Mouse (Mus musculus): ENCODE measurements at regions not wholly inside any gene's neighbourhood (a gene's known extent, or its start where the extent isn't known, plus 50 kb on each side); places are given as distances from the start of the nearest gene placed in this dataset.

DNA sequence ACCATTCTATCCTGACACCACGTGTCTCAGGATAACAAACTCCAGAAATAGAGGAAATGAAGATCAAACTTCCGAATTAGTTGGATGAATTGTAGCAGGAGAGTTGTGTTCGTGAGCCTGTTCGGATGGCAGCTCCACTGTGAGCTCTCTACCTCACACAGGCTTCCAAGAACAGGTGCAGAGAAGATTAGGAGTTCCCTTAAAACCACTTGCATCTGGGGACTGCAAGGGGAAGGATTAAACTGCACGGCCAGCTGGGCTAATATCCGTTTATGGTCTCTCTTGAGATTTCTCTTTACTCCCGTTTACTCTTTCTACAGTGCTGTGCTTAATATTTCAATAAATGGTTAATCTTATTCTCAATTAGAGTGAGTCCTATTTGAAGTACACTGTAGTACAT lies 54.8 kb upstream of the Bank1 start:
- TF ChIP-seq HCFC1 (IDR thresholded peaks at IDR 0.05; ENCODE audit: low read depth, low read length) (no peak), ZNF384 (IDR thresholded peaks at IDR 0.05; ENCODE audit: low read depth, low read length) (no peak), POLR2AphosphoS2 (IDR thresholded peaks at IDR 0.05; ENCODE audit: low read length) (no peak), NELFE (IDR thresholded peaks at IDR 0.05; ENCODE audit: low read depth, low read length) (no peak), ETS1 (IDR thresholded peaks at IDR 0.05; ENCODE audit: low read depth, low read length) (no peak), ZKSCAN1 (IDR thresholded peaks at IDR 0.05; ENCODE audit: low read depth, low read length) (no peak), MAFK (IDR thresholded peaks at IDR 0.05; ENCODE audit: borderline replicate concordance, low read depth, low read length) (no peak), SMC3 (IDR thresholded peaks at IDR 0.05; ENCODE audit: low read depth, low read length) (no peak)
- no peak overlapping the region for H3K27ac ChIP-seq (ENCODE audit: control insufficient read depth, low read depth, low read length)
- no peak for DNase-seq (ENCODE audit: low read depth, low spot score)
- no peaks in the 10 kb centered on the region for H3K27me3 ChIP-seq (ENCODE audit: control insufficient read depth in 1 of 2, insufficient read depth in 2 of 2, low read length in 2 of 2)
- H3K4me3 ChIP-seq (ENCODE audit: control insufficient read depth in 1 of 2, insufficient read depth in 1 of 2, low read depth in 2 of 2, low read length in 2 of 2), result no peak overlapping the region
- no peaks in the 10 kb centered on the region for H3K4me1 ChIP-seq (ENCODE audit: control insufficient read depth in 1 of 2, insufficient read depth in 2 of 2, low read length in 2 of 2)
- no peaks in the 10 kb centered on the region for H3K79me2 ChIP-seq (ENCODE audit: control insufficient read depth, insufficient read depth, low read length, poor library complexity)
- no peaks in the 10 kb centered on the region for H3K9me3 ChIP-seq (replicated peaks; ENCODE audit: insufficient read depth, low read length)
- no peaks in the 10 kb centered on the region for H3K36me3 ChIP-seq (ENCODE audit: control insufficient read depth in 1 of 2, insufficient read depth in 2 of 2, low read length in 2 of 2)
- H3K9ac ChIP-seq (ENCODE audit: control insufficient read depth, low read depth, low read length, poor library complexity, severe bottlenecking), result no peak overlapping the region

DNA sequence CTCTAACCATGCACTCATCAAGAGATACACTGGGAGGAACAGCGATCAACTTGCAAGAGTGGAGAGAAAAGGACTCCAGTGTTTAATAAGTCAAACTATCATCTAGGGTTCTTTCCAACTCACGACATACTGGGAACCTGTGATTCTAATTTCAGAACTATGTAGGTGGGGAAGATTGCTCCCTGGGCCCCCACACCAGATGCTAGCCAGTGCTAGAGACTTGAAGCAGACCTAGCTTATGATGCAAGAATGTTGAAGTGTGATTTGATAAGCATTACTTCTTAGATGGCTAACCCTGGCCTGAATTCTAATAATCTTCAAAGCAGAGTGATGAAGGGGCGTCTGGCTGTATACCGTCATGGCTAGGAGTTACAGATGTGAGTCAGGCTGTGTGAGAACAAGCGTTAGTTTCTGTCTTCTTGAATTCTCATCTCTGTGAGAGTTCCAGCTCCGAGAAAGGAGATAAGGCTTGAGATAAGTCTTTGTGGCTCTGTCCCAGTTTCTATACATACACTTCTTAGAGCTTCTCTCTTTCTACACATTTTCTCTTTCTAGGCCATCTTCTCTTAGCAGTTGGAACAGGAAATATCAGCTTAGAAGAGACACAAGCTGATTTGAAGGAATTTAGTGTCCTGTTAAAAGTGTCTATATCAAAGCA lies 54.0 kb upstream of the Bank1 start:
- no peak overlapping the region for H3K4me3 ChIP-seq (ENCODE audit: control insufficient read depth in 1 of 2, insufficient read depth in 1 of 2, low read depth in 2 of 2, low read length in 2 of 2)
- H3K9ac ChIP-seq (ENCODE audit: control insufficient read depth, low read depth, low read length, poor library complexity, severe bottlenecking), result no peak overlapping the region
- H3K4me1 ChIP-seq (ENCODE audit: control insufficient read depth in 1 of 2, insufficient read depth in 2 of 2, low read length in 2 of 2), result no peaks in the 10 kb centered on the region
- DNase-seq (ENCODE audit: low read depth, low spot score), result peak; percentile 1
- no peak for TF ChIP-seq BHLHE40 (IDR thresholded peaks at IDR 0.05; ENCODE audit: borderline replicate concordance, low read depth, low read length)
- no peak for TF ChIP-seq RAD21 (IDR thresholded peaks at IDR 0.05; ENCODE audit: low read depth, low read length)
- TF ChIP-seq USF1 (IDR thresholded peaks at IDR 0.05; ENCODE audit: low read depth, low read length), result no peak
- TF ChIP-seq ZKSCAN1 (IDR thresholded peaks at IDR 0.05; ENCODE audit: low read depth, low read length), result no peak
- TF ChIP-seq MAZ (IDR thresholded peaks at IDR 0.05; ENCODE audit: low read depth, low read length), result no peak
- no peak for TF ChIP-seq GABPA (IDR thresholded peaks at IDR 0.05; ENCODE audit: low read depth, low read length)
- no peak for TF ChIP-seq TBP (IDR thresholded peaks at IDR 0.05; ENCODE audit: low read depth, low read length)
- TF ChIP-seq EP300 (IDR thresholded peaks at IDR 0.05; ENCODE audit: low read depth in 1 of 2, low read length in 2 of 2), result no peak
- TF ChIP-seq RCOR1 (IDR thresholded peaks at IDR 0.05; ENCODE audit: low read depth, low read length), result no peak
- TF ChIP-seq HCFC1 (IDR thresholded peaks at IDR 0.05; ENCODE audit: low read depth, low read length), result no peak
- TF ChIP-seq UBTF (IDR thresholded peaks at IDR 0.05; ENCODE audit: borderline replicate concordance, insufficient read depth, low read depth, low read length), result no peak
- no peak for TF ChIP-seq MYC (IDR thresholded peaks at IDR 0.05; ENCODE audit: low read depth, low read length)
- no peak for TF ChIP-seq MEF2A (IDR thresholded peaks at IDR 0.05; ENCODE audit: extremely low read depth, insufficient replicate concordance, low read depth, low read length, poor library complexity, severe bottlenecking)
- TF ChIP-seq POLR2AphosphoS2 (IDR thresholded peaks at IDR 0.05; ENCODE audit: low read length), result no peak
- TF ChIP-seq CHD2 (IDR thresholded peaks at IDR 0.05; ENCODE audit: low read length), result no peak
- H3K9me3 ChIP-seq (replicated peaks; ENCODE audit: insufficient read depth, low read length), result no peaks in the 10 kb centered on the region
- no peak overlapping the region for H3K27ac ChIP-seq (ENCODE audit: control insufficient read depth, low read depth, low read length)
- no peaks in the 10 kb centered on the region for H3K36me3 ChIP-seq (ENCODE audit: control insufficient read depth in 1 of 2, insufficient read depth in 2 of 2, low read length in 2 of 2)
- no peaks in the 10 kb centered on the region for H3K27me3 ChIP-seq (ENCODE audit: control insufficient read depth in 1 of 2, insufficient read depth in 2 of 2, low read length in 2 of 2)
- no peaks in the 10 kb centered on the region for H3K79me2 ChIP-seq (ENCODE audit: control insufficient read depth, insufficient read depth, low read length, poor library complexity)
